Mouse (Mus musculus) intestine, postnatal 0 days (tissue): ENCODE measurements at regions not wholly inside any gene's neighbourhood (a gene's known extent, or its start where the extent isn't known, plus 50 kb on each side); places are given as distances from the start of the nearest gene placed in this dataset.

Experiments
- ATAC-seq: fragments of 200-750 bp; cut with Nextera tagmentation; 2 replicates; pipeline ENCODE4 v1.8.0; 2017; ENCODE audit warnings: mild to moderate bottlenecking, moderate TSS enrichment, moderate library complexity
- H3K27ac ChIP-seq: fragments of 300-500 bp; sonication (generic); 2 replicates; pipeline ENCODE4 v1.5.1; 2014; ENCODE audit warnings: mild to moderate bottlenecking, low read depth, low read length, moderate library complexity
- H3K27me3 ChIP-seq: fragments of 300-500 bp; sonication (generic); replicated peaks from 2 replicates; pipeline ENCODE4 v1.6.1; 2014; ENCODE audit warnings: low read length, mixed read lengths; ENCODE audit not compliant: control insufficient read depth, insufficient read depth
- H3K36me3 ChIP-seq: fragments of 300-500 bp; sonication (generic); 2 replicates; pipeline ENCODE4 v1.6.1; 2014; ENCODE audit warnings: mild to moderate bottlenecking, moderate library complexity; ENCODE audit not compliant: control insufficient read depth, insufficient read depth
- H3K4me1 ChIP-seq: fragments of 300-500 bp; sonication (generic); replicated peaks from 2 replicates; pipeline ENCODE4 v1.6.1; 2014; ENCODE audit warnings: antibody characterized with exemption, low read length, mixed read lengths; ENCODE audit not compliant: control insufficient read depth, insufficient read depth
- H3K4me2 ChIP-seq: fragments of 300-500 bp; sonication (generic); replicated peaks from 2 replicates; pipeline ENCODE4 v1.6.1; 2014; ENCODE audit warnings: low read depth, mild to moderate bottlenecking, moderate library complexity
- H3K4me3 ChIP-seq: fragments of 300-500 bp; sonication (generic); 2 replicates; pipeline ENCODE4 v1.5.1; 2014; ENCODE audit warnings: low read depth, low read length
- H3K9ac ChIP-seq: fragments of 300-500 bp; sonication (generic); 2 replicates; pipeline ENCODE4 v1.6.1; 2014; ENCODE audit warnings: mild to moderate bottlenecking, low read depth, low read length
- H3K9me3 ChIP-seq: fragments of 300-500 bp; sonication (generic); 2 replicates; pipeline ENCODE4 v1.6.1; 2016; ENCODE audit warnings: mixed run types; ENCODE audit not compliant: control insufficient read depth
- CTCF ChIP-seq: sonication (generic); IDR thresholded peaks from 2 replicates; pipeline ENCODE4 v1.5.1; 2016; ENCODE audit warnings: low read depth, mild to moderate bottlenecking, control low read depth, antibody characterized with exemption, moderate library complexity
- WGBS: fragments of 180-500 bp; shearing (Covaris S2); extraction: QIAGEN DNeasy Blood & Tissue Kit; methylation state at CpG from one replicate; pipeline ENCODE4 v1.1.7; 2014; 5-methylcytosine and 5-hydroxymethylcytosine counted together

DNA sequence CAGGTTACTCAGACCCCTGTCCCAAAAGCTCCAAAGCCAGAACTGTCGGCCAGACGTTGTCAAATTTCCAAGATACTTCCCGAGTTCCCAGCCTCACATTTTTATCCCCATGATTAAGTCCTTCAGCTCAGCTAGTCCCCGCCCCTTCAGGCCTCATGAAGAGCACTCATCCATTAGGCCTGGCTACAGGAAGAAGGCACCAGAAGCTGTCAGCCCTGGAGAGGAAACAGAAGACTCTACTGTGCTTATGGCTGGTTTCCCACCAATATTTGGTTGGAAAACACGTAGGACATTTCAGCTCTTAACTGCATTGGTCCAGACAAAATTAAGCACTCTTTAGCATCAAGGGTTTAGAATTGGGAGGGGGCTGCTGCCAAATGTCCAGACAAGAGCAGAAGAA, 195.8 kb upstream of the Pkdcc start:
- WGBS, result 60% methylated on average over 5 of the region's 5 CpGs
- Histone ChIP-seq H3K4me2 (no peak overlapping the region), H3K9me3 (no peaks in the 10 kb centered on the region), H3K27me3 (0 out of 2 replicates have a peak, but pooled peaks cover 3% of the 10 kb centered on the region), H3K4me1 (no peaks in the 10 kb centered on the region), H3K36me3 (no peaks in the 10 kb centered on the region), H3K4me3 (no peak overlapping the region), H3K9ac (no peak overlapping the region), H3K27ac (no peak overlapping the region)
- TF ChIP-seq CTCF, result no peak
- ATAC-seq, result no peak

GRCm38 (mm10) chr17:83020576-83020975, 194.5 kb upstream of the Pkdcc start:
- H3K27ac ChIP-seq, result no peak overlapping the region
- ATAC-seq, result no peak
- H3K9me3 ChIP-seq, result no peaks in the 10 kb centered on the region
- no peak overlapping the region for H3K4me2 ChIP-seq
- no peak for TF ChIP-seq CTCF
- no peaks in the 10 kb centered on the region for H3K27me3 ChIP-seq
- H3K4me1 ChIP-seq, result no peaks in the 10 kb centered on the region
- no peaks in the 10 kb centered on the region for H3K36me3 ChIP-seq
- no peak overlapping the region for H3K9ac ChIP-seq
- WGBS, result 61% methylated on average over 10 of the region's 10 CpGs
- H3K4me3 ChIP-seq, result no peak overlapping the region

DNA sequence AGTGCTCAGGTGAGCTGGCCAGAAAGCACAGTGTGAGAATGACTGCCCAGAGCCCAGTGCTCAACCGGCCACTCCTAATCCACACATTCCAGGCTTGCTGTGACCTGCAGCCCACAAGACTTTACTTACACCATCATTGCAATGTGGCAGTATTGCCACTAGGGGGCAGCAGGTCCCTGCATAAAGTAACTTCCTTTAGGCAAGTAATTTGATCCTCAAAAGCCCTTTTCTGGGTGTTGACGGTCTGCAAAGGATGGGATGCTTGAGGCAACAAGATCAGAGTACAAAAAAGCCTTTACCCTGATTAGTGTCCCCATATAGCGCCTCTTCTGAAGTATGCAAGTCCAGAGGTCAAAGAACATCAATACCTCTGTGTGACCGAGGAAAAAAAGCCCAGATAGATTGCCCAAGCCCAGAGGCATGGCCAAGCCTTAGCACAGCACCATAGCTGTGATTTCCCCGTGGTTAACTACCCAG, 189.7 kb upstream of the Pkdcc start:
- no peaks in the 10 kb centered on the region for H3K36me3 ChIP-seq
- ATAC-seq, result peak; percentile 81
- no peaks in the 10 kb centered on the region for H3K4me1 ChIP-seq
- H3K4me3 ChIP-seq, result no peak overlapping the region
- 9% methylated on average over 5 of the region's 5 CpGs for WGBS
- no peaks in the 10 kb centered on the region for H3K9me3 ChIP-seq
- H3K9ac ChIP-seq, result no peak overlapping the region
- no peak overlapping the region for H3K27ac ChIP-seq
- no peak overlapping the region for H3K4me2 ChIP-seq
- no peaks in the 10 kb centered on the region for H3K27me3 ChIP-seq
- peak; percentile 97 for TF ChIP-seq CTCF

DNA sequence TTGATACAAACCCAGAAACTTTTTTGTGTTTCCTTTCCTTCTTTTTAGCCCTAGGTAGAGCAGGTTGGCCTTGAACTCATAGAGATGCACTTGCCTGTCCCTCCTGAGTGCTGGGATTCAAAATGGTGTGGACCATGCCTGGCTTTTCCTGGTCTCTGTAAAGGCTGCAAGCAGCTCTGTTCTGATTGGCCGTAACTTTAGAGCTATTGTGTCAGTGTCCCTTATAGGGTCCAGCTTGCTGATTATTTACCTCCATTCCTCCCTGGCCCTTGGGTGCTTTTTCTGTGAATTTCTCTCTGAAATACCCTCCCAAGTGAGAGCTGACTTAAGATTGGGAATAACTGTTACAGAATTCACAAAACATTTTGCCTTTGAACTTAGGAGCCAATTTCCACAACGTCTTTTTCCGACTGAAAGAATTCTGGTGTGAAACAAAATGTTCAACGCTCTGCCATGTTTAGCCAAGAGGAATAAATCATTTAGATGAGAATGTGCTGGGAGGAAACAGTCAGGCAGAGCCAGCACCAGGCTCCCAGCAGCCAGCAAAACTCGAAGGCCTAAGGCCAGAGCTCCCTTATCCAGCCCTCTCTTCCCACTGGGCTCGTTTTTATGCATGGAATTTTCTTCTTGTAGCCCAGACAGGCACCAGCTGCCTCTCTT, 180.0 kb upstream of the Pkdcc start:
- Histone ChIP-seq H3K36me3 (no peaks in the 10 kb centered on the region), H3K4me2 (no peak overlapping the region), H3K9ac (no peak overlapping the region), H3K27ac (no peak overlapping the region; the same call in 1 of the 2 replicates), H3K4me1 (no peaks in the 10 kb centered on the region), H3K9me3 (no peaks in the 10 kb centered on the region), H3K4me3 (no peak overlapping the region), H3K27me3 (no peaks in the 10 kb centered on the region)
- TF ChIP-seq CTCF, result no peak
- ATAC-seq, result no peak
- 49% methylated on average over 6 of the region's 6 CpGs for WGBS

DNA sequence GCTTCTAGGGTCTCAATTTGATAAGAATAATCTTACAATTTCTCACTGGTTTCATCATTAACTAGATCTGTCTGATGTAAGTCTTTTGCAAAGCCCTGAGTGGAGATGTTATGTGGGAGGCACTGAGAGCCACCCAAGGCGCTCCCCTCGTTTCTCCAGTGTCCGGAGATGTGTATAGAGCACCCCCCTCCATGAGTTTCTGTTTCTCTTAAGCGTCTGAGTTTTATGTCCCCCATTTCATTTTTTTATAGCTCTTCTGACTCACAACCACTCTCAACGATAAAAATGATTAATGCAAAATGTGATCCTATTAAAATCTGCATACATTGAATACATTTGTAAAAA, 179.5 kb upstream of the Pkdcc start:
- no peak overlapping the region for H3K4me3 ChIP-seq
- no peaks in the 10 kb centered on the region for H3K36me3 ChIP-seq
- H3K4me2 ChIP-seq, result no peak overlapping the region
- no peak for ATAC-seq
- WGBS, result 36% methylated on average over 5 of the region's 5 CpGs
- no peaks in the 10 kb centered on the region for H3K4me1 ChIP-seq
- H3K27ac ChIP-seq, result no peak overlapping the region
- no peak overlapping the region for H3K9ac ChIP-seq
- no peak for TF ChIP-seq CTCF
- no peaks in the 10 kb centered on the region for H3K9me3 ChIP-seq
- H3K27me3 ChIP-seq, result no peaks in the 10 kb centered on the region

DNA sequence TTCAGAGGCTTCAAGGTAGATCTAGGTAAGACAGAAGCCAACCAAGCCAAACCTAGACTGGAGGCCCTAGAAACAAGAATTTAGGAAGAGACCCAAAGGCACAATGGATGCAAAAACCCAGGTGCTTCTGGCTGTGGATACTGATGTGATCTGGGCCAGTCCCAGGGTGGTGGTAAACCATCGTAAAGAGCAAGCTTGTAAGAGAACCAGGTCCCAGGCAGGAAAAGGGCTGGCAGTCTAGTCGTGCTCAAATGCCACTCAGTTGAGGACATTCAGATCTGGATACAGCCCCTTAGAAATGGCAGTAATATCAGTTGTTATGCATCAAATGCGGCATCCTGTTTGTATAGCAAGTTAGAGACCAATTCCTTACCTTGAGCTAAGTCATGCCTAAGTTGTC, 175.5 kb upstream of the Pkdcc start:
- no peak for ATAC-seq
- WGBS, result 86% methylated on average over 3 of the region's 3 CpGs
- Histone ChIP-seq H3K4me2 (no peak overlapping the region), H3K4me3 (no peak overlapping the region), H3K9ac (no peak overlapping the region), H3K4me1 (no peaks in the 10 kb centered on the region), H3K9me3 (no peaks in the 10 kb centered on the region), H3K36me3 (no peaks in the 10 kb centered on the region), H3K27ac (no peak overlapping the region), H3K27me3 (no peaks in the 10 kb centered on the region)
- no peak for TF ChIP-seq CTCF

GRCm38 (mm10) chr17:83044515-83044914, 170.6 kb upstream of the Pkdcc start:
- Histone ChIP-seq H3K27ac (no peak overlapping the region), H3K4me2 (no peak overlapping the region), H3K9ac (no peak overlapping the region), H3K27me3 (no peaks in the 10 kb centered on the region), H3K9me3 (no peaks in the 10 kb centered on the region), H3K4me1 (no peaks in the 10 kb centered on the region), H3K36me3 (no peaks in the 10 kb centered on the region), H3K4me3 (no peak overlapping the region)
- 83% methylated on average over 6 of the region's 6 CpGs for WGBS
- no peak for TF ChIP-seq CTCF
- no peak for ATAC-seq
